Mouse (Mus musculus): ENCODE results near the gene Kcnmb1.

The Kcnmb1 gene

DNA sequence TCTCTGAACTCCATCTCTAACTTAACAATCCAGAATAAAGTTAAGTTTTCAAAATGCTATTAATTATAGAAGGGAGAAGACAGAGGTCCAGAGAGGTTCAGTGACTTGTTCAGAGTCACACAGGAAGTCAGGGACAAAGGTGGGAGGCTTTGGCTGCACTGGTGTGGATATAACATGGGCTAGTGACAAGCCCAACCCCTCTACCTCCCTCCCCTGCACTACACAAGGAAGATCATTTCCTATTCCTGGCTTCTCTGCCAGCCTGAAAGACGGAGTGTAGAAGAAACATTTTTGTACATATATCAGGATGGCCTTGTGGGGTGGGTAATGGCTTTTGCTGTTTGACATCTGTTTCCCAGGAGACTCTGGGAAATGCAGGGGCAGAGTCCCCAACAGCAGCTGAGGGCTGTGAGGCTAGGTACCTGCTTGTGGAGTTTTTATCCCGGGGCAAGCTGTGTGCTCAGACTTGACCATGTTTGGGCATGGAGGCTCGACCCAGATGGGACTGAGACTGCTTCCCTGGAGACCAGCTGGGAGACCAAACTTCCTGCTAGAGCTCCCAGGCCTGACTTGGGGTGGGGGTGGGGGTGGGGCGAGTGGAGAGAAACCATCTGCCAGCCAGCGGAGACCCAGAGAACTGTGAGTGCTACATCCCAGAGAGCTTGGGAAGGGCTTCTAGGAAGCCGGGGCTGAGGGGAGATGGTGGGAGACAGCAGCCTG, at the start of gene Kcnmb1:
Gene Kcnmb1, plus strand, starts transcription at position 326 of the 720 bp plus-strand sequence.
- no peak for DNase-seq

DNA sequence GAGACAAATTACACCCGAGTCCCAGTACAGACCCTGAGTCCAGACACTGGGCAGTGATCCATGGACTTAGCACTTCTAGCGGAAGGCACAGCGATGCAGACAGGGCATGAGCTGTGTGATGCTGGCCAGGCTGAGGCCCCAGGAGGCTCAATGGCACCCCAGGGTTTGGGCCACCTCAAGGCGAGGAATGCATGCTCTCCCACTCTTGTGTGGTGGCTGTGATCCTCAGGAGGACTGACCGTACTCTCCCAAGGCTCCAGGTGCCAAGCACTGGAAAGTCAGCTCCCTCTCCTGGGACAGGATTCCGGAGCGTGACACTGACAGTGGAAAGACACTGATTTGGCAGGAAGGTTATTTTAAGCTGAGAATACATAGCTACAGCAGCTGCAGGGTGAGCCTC, 49.8 kb upstream of the Kcnmb1 start:
- no peak for DNase-seq

DNA sequence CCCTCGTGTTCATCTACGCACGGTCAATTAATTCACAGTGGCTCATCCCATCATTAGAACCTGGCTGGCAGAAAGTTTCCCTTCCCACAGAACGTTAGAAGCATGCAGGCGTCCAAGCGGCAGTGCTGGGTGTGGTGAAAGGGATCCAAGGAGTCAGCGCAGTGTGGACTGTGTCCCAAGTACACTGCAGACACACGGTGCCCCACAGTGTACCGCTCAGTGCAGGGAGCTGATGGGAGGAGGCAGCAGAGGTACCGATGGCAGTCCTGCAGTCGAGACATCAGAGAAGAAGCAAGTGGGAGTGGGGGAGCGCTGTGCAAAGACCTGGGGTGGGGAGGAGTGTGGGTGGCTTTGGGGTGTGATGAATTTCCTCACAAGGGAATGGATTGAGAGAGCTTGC, 48.6 kb upstream of the Kcnmb1 start:
- DNase-seq: no peak

DNA sequence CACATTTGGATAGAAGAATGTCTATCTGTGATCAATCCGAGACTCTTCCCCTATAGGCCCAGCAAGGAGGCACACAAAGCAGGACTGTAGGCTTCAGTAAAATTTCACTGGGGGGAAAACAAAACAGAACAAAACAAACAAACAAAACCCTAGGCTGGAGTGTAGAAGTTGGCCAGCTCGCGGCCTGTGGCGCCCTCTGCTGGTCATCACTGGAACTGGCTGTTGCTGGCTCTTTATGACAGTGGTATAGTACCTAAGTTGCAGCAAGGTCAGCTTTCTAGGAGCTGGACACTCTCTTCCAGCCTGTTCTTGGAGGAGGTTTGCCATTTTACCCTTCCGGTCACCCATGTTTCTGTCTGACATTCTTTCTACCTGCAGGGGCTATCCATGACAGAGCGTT, 45.2 kb upstream of the Kcnmb1 start:
- DNase-seq: peak; percentile 62

DNA sequence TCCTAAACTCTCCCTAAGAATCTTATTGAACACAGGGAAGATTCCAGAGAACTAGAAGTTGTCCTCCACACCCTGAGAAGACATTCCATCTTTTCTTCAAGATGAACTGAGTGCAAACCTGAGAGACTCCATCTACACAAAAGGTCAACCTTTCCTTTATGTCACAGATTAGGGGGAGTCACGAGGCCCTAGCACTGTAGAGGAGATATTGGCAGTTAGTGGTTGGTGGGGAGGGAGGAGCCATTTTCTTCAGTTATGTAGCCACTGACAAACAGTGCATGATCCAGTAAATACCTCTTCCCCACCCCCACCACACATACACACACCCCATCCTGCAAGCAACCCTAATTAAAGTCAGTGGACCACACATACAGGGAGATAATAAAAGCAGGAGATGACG, 44.4 kb upstream of the Kcnmb1 start:
- no peak for DNase-seq

DNA sequence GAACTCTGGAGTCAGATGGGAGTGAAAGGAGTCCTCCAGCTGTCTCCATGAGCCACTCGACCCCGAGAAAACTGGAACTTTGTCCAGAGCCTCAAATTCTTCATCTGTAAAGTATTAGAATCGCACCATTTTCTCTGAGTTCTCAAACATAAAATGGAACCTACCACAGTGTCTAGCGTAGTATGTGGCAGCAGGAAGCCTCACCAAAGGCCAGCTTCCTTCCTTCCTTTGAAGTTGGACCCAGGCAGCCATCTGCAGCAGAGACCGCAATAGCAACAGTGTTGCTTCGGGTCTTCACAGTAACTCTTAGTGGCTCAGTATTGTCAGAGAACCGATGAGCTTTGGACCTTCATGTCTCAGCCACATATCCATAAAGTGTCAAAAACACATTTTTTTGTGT, 43.0 kb upstream of the Kcnmb1 start:
- DNase-seq: no peak

DNA sequence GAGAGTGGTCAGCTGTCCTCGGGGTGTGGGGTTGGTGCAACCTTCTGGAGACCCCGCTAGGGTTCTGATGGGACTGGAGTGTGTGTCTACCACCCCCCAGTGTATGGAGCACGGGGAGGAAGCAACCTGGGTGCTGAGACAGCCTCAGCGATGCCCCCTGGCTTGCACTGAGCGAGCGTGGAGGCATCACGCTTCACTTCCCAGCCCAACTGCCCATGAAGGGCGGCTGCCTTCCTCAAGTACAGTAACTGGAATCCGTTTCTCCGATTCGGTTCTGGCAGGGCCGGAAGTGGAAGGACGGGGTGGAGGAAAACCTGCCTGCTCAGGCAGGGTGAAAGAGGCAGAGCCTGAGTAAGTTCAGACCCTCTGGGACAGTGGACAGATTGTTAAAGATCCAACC, 41.4 kb upstream of the Kcnmb1 start:
- no peak for DNase-seq

DNA sequence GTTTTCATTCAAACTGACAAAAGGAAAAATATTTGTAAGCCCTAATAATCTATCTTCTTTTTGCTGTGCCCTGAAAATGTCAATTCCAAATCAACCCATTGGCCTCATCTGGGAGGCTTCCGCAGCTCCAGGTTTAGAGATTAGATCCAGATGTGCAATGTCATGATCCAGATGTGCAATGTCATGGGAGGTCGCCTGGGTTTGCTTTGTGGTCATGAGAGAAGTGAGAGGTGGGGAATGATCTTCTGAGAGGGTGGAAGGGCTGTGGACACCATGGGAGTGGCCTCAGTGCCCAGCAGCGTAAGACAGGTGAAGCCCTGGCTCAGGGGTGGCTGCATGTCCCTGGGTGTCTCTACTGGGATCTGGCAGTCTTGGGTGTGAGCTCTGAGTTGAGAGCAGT, 39.8 kb upstream of the Kcnmb1 start:
- DNase-seq: no peak

DNA sequence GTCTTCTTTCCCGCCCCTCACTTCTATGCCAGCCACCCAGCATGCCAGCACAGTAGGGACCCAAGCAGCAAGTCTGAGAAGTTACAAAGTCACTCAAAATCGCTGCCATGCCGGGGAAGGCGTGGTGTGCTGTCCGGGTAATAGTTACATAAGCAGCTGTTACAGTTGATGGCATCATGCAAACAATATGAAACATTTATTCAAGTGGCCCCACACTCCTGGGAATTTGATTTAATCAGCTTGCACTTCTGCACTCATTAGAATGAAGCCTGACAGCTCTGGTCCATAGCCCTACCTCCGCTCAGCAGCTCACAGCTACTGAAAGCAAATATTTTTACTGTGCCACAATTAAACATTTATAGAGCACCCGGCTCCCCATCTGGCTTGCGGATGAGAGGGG, 37.0 kb upstream of the Kcnmb1 start:
- DNase-seq: no peak

DNA sequence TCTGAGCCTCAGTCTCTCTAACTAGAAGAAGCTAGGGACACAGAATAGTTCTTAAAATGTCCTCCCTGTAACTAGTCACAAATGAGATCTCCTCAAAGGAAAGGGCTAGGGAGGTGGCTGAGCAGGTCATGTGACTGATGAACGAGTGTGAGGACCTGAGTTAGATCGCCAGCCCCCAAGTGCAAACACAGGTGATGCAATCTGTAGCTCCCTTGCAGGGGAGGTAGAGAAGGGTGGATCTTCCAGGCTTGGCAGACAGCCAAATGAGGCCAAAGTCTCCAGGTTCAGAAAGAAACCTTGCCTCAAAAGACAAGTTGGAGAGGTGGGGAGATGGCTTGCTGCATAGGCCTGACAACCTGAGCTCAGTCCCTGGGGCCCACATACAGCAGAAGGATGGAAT, 36.3 kb upstream of the Kcnmb1 start:
- DNase-seq: no peak

DNA sequence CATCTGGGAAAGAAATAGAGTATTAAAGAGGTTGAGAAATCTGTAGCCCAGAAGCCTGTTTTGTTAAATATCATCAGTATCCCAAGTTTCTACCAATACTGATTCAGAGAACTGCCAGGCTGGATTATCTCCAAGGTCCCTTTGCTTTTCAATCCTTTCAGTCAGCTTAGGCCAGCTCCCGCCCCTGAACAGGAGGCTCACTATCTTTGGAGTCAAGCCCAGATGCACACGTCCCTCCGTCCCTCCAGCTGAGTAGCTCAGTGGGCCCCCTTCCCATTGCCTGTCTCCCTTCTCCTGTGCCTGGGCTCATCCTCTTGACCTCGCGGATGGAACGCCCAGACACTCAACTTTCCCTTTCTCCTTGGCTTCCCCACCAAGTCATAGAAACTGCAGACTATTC, 35.5 kb upstream of the Kcnmb1 start:
- DNase-seq: no peak

DNA sequence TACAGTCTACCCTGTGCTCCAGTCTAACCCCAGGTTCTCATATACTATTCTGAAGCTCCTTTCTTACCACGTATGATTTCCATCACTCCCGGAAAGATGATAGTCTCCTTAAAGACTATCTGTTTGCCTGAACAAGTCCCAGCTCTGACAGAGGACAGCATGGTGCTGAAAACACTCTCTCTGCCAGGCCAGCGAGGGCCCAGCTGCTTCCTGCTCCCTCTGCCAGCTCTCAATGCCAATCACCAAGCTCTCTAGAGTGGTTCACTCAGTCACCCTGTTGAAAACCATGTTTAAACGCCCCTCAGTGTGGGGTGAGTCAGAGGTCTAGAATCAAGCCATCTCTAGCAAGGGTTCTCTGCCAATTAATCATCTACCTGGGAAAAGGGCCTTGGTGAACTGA, 35.0 kb upstream of the Kcnmb1 start:
- DNase-seq: no peak

DNA sequence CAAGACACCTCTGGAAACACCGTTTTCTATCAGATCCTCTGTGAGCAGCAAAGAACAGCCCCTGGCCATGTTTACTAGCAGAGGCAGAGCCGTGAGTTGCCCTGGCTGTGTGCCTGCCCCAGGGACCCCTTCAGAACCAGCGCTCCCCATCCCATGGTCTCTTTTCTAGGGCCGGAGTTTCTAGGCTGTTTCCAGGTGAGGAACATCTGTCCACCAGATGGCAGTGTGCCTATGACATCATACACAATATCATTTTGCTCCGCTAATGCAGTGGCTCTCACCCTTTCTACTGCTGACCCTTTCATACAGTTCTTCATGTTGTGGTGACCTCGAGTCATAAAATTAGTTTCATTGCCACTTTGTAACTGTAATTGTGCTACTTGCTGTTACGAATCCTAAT, 34.2 kb upstream of the Kcnmb1 start:
- no peak for DNase-seq

DNA sequence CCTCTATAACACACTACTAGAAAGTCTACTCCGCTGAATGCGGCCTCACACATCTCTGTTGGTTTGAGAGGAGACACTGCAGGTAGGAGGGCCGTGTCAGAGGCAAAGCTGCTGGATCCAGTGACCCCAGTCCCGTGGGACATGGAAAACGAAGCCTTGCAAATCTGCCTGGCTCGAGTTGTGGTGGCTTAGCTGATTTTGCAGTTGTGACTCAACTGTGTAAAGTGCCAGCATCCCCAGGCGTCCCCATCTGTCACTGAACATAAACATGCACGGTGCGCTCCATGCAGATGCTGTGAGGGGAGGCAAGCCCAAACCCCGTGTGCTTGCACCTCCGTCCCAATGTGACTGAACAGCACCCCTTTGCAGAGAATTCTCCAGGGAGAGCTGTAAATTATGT, 33.4 kb upstream of the Kcnmb1 start:
- no peak for DNase-seq

DNA sequence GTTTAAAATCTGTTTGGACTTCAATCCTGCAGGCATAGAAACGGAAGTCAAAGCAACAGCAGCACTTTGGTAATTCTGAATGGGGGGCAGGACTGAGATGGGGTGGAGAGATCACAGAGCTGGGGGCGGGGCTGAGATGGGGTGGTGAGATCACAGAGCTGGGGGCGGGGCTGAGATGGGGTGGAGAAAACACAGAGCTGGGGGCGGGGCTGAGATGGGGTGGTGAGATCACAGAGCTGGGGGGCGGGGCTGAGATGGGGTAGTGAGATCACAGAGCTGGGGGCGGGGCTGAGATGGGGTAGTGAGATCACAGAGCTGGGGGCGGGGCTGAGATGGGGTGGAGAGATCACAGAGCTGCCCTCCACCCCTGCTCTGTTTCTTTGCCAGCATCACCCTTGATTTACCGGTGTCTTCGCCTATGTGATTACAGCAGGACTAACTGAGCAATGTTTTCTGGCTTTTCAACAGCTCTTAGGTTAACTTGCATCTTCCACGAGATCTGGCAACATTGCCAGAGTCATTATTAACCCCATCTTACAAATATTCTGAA, 30.9 kb upstream of the Kcnmb1 start:
- no peak for DNase-seq

DNA sequence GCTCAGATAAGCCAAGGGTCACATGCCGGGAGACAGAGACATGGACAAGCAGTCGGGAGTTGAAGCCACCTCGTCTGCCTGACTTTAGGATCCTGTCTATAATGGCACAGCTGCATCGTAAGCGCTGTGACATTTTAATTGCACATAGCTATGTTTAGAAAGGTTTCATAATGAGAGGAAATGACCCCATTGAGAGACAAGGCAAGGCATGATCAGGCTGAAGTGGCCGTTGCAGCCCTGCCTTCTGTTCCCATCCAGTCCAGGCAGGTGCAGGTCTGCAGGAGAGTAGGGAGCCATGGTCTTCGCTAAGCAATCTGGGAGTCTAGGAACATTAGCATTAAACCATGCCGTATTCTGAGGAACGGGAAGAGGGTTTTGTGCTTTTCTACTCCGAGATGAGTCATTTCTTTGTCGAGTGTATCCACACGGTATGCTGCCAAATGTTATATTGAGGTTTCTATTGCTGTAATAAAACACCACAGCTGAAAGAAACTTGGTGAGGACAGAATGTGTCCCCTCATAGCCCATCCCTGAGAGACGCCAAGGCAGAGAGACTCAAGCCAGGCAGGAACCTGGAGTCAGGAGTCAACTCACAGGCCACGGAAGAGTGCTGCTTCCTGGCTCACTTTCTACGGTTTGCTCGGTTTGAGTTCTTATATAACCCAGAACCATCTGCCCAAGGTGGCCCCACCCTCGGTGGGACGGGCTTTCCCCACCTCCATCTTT, 30.3 kb upstream of the Kcnmb1 start:
- no peak for DNase-seq

DNA sequence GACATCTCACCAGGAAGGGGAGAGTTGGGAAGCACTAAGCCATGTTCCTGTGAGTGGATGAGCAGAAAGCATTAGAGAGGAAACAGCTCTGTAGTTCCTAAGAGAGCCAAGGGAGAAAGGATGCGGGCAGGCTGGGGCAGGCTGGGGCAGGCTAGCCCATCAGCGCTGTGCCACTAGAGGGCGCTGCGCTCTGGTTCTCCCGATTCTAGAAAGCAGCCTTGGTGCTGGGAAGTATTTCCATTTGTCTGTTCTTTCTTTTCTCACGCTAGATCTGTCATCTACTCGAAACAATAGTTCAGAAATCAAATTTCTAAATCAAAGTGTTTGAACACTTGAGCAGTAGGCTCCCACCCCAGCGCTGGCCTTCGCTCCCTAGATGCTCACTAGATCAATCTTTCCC, 28.5 kb upstream of the Kcnmb1 start:
- no peak for DNase-seq

DNA sequence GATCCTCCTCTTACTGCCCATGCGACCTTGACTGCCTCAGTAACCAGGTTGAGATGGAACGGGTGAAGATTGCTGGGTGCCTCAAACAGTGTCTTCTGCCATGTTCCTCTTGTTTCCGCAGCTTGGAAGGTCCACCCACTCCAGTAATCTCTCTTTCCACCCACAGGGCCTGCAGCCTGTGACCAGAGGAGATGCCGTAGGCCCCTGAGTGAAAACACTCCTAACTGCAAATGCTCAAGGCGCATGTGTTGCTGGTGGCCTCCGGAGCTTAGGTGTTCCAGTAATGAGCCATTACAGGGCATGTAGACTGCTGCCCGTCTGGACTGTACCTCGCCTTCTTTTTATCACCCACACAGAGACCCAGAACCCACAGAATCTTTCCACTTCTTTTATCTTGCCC, 25.2 kb upstream of the Kcnmb1 start:
- no peak for DNase-seq

DNA sequence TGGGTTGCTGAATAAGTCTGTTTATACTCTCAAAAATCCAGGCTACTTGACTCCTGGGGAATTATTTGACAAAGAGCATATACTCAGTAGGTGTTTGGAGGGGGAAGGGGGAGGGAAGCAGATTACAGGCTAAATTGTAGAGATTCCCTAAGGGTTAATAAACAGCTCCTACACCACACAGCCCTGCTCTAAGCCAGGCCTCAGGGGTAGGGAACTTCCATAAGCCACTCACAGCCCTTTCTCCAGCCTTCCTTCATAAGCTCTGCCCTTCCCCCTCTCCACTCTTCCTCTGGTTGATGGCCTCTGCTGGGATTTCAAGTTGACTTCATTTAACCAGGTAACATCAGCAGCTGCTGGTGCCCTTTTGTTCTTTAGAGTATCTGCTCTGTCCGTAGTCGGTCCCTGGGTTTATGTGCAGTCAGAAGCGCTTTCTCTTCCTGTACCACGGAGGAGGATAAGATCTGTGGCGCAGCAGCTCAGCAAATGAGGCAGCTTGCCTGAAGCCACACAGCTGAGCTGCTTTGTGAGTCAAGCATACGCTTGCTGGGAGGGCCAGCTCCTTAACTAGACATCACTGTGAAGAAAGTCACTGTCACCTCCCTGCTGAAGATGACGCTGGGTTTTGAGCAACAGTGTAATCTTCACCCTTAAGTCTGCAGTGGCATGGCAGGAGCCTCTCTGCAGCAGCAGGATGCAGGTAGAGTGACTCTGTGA, 24.1 kb upstream of the Kcnmb1 start:
- no peak for DNase-seq

DNA sequence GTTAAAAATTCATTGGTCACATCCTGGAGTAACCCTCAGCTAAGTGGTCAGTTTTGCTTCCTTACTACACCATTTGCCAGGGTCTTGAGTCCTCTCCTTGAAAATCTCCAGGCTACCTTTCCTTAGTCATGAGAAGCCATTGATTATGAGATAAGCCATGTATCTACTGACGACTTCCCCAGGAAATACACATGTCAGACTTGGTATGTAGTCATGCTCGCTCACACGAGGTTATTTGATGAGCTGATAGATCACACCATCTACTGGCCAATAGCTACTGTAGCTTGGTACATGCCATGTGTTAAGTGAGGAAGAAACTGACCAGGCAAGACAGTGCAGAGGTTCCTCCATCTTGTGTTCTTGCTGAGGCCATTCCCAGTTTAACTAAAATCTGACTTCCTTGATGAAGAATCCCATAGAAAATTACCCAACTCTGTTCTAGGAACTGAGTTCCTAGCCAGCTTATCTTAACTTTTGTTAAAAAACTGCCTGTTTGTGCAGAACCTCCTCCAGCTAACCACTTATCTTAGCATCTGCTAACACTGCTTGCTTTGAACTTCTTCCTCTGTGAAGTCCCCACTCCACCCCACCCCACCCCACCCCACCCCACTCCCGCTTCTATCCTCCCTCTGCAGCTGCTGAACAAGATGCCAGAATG, 23.2 kb upstream of the Kcnmb1 start:
- no peak for DNase-seq

DNA sequence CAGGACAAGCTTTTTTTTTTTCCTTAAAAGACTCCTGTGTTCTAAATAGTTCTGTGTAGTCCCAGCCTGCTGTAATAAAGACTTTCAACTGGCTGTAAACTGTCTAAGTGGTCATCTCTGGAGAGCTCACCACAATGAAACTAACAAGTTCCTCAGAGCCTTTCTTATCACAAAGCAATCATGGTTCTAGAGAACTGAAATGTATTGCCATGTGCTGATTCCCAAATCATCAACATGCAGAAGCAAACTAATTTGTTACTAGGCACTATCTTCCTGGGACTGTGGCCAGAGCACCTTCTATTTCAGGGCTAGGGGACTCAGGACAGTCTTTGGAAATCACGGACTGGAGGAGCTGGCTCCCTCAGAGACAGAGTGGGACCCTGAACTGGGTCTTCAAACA, 19.2 kb upstream of the Kcnmb1 start:
- DNase-seq: no peak

DNA sequence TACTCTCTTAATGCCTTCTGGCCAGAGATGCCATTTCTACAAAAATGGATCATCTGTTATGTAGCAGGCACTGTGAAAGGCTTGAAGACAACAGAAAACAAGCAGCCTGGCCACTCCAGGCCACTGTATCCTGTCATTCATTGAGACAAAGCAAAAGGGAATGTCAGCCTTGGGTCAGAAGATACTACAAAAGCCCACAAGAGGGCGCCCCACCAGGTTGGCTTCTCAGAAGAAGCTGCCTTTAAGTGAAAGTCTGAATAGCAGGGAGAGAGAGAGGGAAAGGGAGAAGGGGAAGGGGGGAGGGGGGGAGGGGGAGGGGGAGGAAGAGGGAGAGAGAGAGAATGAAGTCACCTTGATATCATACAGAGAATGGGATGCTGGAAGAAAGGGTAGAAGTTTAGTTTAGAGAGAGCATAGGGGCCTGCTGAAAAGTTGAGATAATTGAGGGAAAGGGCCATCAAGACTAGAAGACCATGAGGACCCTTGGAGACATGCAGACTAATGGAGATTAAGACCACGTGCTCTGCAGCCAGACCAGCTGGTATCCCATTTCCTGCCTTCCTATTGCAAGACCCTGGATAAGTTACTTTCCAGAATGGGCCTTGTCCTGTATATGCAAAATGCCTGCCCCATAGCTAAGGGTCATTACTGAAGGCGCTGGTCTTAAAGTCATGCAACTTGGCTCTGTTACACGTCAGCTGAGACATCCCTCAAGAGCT, 18.6 kb upstream of the Kcnmb1 start:
- no peak for DNase-seq

Data from cerebellum, adult 9-10 months (tissue).